Mouse (Mus musculus) effector memory CD4-positive, alpha-beta T cell, adult 5 months (primary cell): ENCODE results near the gene Acaca. TPM values are rescaled to one million over a fixed set of nuclear protein-coding genes. Genes with fewer than 3 reads are reported as not detected.

Experiments used
- polyA plus RNA-seq: library from polyadenylated mRNA; unstranded; fragments of 100-300 nt; shearing (Covaris generic); gene quantifications from one replicate; pipeline ENCODE4 v1.2.1, GENCODE M21; 2017

The Acaca gene
- polyA plus RNA-seq = 12.7 TPM

DNA sequence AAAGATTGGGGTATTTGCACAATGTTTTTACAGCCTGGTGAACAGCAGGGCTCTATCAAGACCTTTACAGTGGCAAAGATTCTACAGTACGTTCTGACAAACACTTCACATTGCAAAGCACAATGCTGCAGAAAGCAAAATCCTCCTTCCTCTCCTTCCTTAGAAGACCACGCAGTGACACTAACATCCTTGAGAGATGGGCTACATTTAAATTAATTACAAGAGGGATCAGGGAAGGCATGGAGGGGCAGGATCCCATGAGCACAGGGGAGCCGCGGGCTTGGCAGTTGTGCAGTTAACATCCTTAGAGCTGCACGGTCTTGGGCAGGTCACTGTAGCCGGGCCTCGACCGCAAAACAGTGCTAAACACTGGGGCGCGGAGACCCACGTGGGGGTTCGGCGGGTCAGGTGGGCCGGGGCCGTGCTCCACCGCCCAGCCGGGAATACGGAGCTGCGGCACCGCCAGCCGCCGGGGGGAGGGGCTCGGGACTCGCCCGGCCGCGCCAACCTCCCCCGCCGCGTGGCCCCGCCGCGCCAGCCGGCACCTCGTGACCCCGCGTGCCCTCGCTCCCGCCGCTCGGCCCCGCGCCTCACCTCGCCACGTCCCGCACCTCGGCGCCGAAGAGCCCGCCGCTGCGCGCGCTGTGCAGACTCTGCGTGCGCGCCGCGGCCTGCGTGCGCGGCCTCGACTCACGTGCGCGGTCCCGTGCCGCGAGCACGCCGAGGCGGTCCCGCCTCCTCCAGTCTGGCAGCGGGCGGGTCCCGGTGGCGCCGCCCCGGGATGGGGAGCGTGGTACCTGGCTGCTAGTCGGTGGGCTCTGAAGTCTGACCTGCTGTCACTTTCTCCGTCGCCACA lies at the start of gene Acaca, which contains the start of gene Tada2a:
Gene Acaca, plus strand, starts transcription at position 730 of the 856 bp plus-strand sequence.
Gene Tada2a, minus strand, starts transcription at position 658 of the 856 bp plus-strand sequence.

GRCm38 (mm10) chr11:84167046-84167526 lies 37.6 kb downstream of the Acaca start, which contains the start of gene Gm11437:
Gene Gm11437 (minus strand): TSS chr11:84167476.

Other genes with a start within 250 kb of the Acaca start
- gene Ddx52, start 187.6 kb upstream of the Acaca start, polyA plus RNA-seq = 47.9 TPM
- gene Synrg, start 165.2 kb upstream of the Acaca start, polyA plus RNA-seq = 36.7 TPM
- 10.1 TPM for gene Dusp14, start 60.4 kb upstream of the Acaca start, polyA plus RNA-seq
- 6.2 TPM for gene Tada2a, start 72 bp upstream of the Acaca start, polyA plus RNA-seq
- not detected for gene Gm11437, start 37.8 kb downstream of the Acaca start, polyA plus RNA-seq